Mouse (Mus musculus) retina, adult 2 months (tissue): ENCODE data around the gene Myo1e.

Experiments
- DNase-seq: peaks from one replicate; pipeline ENCODE4 v3.0.0-alpha.2; 2012; ENCODE audit warnings: low read depth, low spot score

The Myo1e gene

GRCm38 (mm10) chr9:70356254-70356653 is 149.1 kb downstream of the Myo1e start:
- no peak for DNase-seq

- no peak for DNase-seq
Measured at GRCm38 (mm10) chr9:70359402-70360131, 152.4 kb downstream of the Myo1e start.

- DNase-seq = no peak
Measured at GRCm38 (mm10) chr9:70364741-70365140, 157.6 kb downstream of the Myo1e start.

GRCm38 (mm10) chr9:70365915-70366314 is 158.8 kb downstream of the Myo1e start:
- DNase-seq = no peak

GRCm38 (mm10) chr9:70366898-70367297 is 159.7 kb downstream of the Myo1e start:
- DNase-seq = no peak

GRCm38 (mm10) chr9:70371638-70372037 is 164.5 kb downstream of the Myo1e start:
- DNase-seq = no peak

GRCm38 (mm10) chr9:70379502-70380467 is 172.6 kb downstream of the Myo1e start:
- no peak for DNase-seq

GRCm38 (mm10) chr9:70382091-70382490 is 174.9 kb downstream of the Myo1e start:
- DNase-seq = no peak

GRCm38 (mm10) chr9:70383750-70384149 is 176.6 kb downstream of the Myo1e start:
- DNase-seq = no peak

GRCm38 (mm10) chr9:70384494-70384893 is 177.3 kb downstream of the Myo1e start:
- DNase-seq = no peak

- DNase-seq = no peak
Measured at GRCm38 (mm10) chr9:70384958-70385728, 178.0 kb downstream of the Myo1e start.

GRCm38 (mm10) chr9:70387410-70388119 is 180.4 kb downstream of the Myo1e start:
- DNase-seq = no peak

GRCm38 (mm10) chr9:70389548-70389947 is 182.4 kb downstream of the Myo1e start:
- DNase-seq = no peak

- DNase-seq = no peak
Measured at GRCm38 (mm10) chr9:70391042-70391441, 183.9 kb downstream of the Myo1e start.

GRCm38 (mm10) chr9:70391660-70392562 is 184.8 kb downstream of the Myo1e start:
- no peak for DNase-seq

GRCm38 (mm10) chr9:70392563-70392907 is 185.4 kb downstream of the Myo1e start:
- no peak for DNase-seq

GRCm38 (mm10) chr9:70395617-70396016 is 188.5 kb downstream of the Myo1e start:
- no peak for DNase-seq

GRCm38 (mm10) chr9:70396083-70396482 is 188.9 kb downstream of the Myo1e start:
- DNase-seq = no peak

- peak; percentile 40 for DNase-seq
Measured at GRCm38 (mm10) chr9:70401937-70402539, 194.9 kb downstream of the Myo1e start.

GRCm38 (mm10) chr9:70406596-70406995 is 199.4 kb downstream of the Myo1e start:
- no peak for DNase-seq
